Mouse (Mus musculus) olfactory bulb, adult 2 months (tissue): ENCODE data around the gene Spop.

ENCODE experiments used
- CTCF ChIP-seq: fragments of 200-500 bp; IDR thresholded peaks from 2 replicates; pipeline ENCODE4 v1.5.1; 2012; ENCODE audit warnings: low read depth, mild to moderate bottlenecking, low read length, moderate library complexity; ENCODE audit not compliant: insufficient read depth
- POLR2A ChIP-seq: fragments of 200-500 bp; IDR thresholded peaks from 2 replicates; pipeline ENCODE4 v1.6.1; 2012; ENCODE audit warnings: mild to moderate bottlenecking, low read depth, low read length, moderate library complexity; ENCODE audit not compliant: insufficient read depth

GRCm38 (mm10) chr11:95490104-95490503, 76.2 kb downstream of the Spop start:
- TF ChIP-seq POLR2A (no peak), CTCF (no peak)
